Mouse (Mus musculus): ENCODE results near the gene Fam163a. TPM values are rescaled to one million over a fixed set of nuclear protein-coding genes. Genes with fewer than 3 reads are reported as not detected.
A peak's percentile ranks its signal among the peaks of the same experiment; 100 is the strongest.

Gene Fam163a
- total and polyA plus RNA-seq, 2 experiments from 2014 or later, result 4.8 to 5.6 TPM

- H3K36me3 ChIP-seq (ENCODE audit: insufficient read depth, low read length), result no peaks in the 10 kb centered on the region
- H3K4me3 ChIP-seq (ENCODE audit: low read depth, low read length), result no peak overlapping the region
- no peaks in the 10 kb centered on the region for H3K9me3 ChIP-seq (ENCODE audit: low read length)
- DNase-seq (ENCODE audit: low spot score), result no peak
- H3K27me3 ChIP-seq (ENCODE audit: insufficient read depth, low read length), result no peaks in the 10 kb centered on the region
- ATAC-seq (ENCODE audit: low FRiP score), result no peak
- 58% methylated on average over 6 of the region's 6 CpGs for WGBS
- H3K4me1 ChIP-seq (ENCODE audit: insufficient read depth, low read length), result no peaks in the 10 kb centered on the region
- no peak for TF ChIP-seq CTCF (IDR thresholded peaks at IDR 0.05)
- no peak overlapping the region for H3K27ac ChIP-seq (ENCODE audit: low read depth, low read length)
- H3K4me2 ChIP-seq (ENCODE audit: low read depth, low read length, poor library complexity, severe bottlenecking), result no peak overlapping the region
- no peak overlapping the region for H3K9ac ChIP-seq (replicated peaks; ENCODE audit: low read length, poor library complexity, severe bottlenecking)
These were observed 36.1 kb downstream of the Fam163a start for GRCm38 (mm10) chr1:156168737-156169136.

GRCm38 (mm10) chr1:156116770-156117169 is 88.1 kb downstream of the Fam163a start:
- H3K27me3 ChIP-seq (ENCODE audit: insufficient read depth, low read length), result no peaks in the 10 kb centered on the region

GRCm38 (mm10) chr1:156113884-156114499 is 90.8 kb downstream of the Fam163a start:
- 85% methylated on average over 8 of the region's 8 CpGs for WGBS
- no peaks in the 10 kb centered on the region for H3K27me3 ChIP-seq (ENCODE audit: insufficient read depth, low read length)
- H3K9ac ChIP-seq (replicated peaks; ENCODE audit: low read length, poor library complexity, severe bottlenecking), result no peak overlapping the region
- H3K27ac ChIP-seq (ENCODE audit: low read depth, low read length), result no peak overlapping the region
- no peaks in the 10 kb centered on the region for H3K9me3 ChIP-seq (ENCODE audit: low read length)
- no peak overlapping the region for H3K4me3 ChIP-seq (ENCODE audit: low read depth, low read length)
- TF ChIP-seq CTCF (IDR thresholded peaks at IDR 0.05), result no peak
- ATAC-seq (ENCODE audit: low FRiP score) (no peak), DNase-seq (ENCODE audit: low spot score) (no peak)
- no peaks in the 10 kb centered on the region for H3K4me1 ChIP-seq (ENCODE audit: insufficient read depth, low read length)
- no peak overlapping the region for H3K4me2 ChIP-seq (ENCODE audit: low read depth, low read length, poor library complexity, severe bottlenecking)
- H3K36me3 ChIP-seq (ENCODE audit: insufficient read depth, low read length), result no peaks in the 10 kb centered on the region

More at GRCm38 (mm10) chr1:156116770-156117169, 88.1 kb downstream of the Fam163a start:
- no peak for TF ChIP-seq CTCF (IDR thresholded peaks at IDR 0.05)
- no peak overlapping the region for H3K4me3 ChIP-seq (ENCODE audit: low read depth, low read length)
- no peak overlapping the region for H3K4me2 ChIP-seq (ENCODE audit: low read depth, low read length, poor library complexity, severe bottlenecking)
- DNase-seq (ENCODE audit: low spot score) (no peak), ATAC-seq (ENCODE audit: low FRiP score) (no peak)
- H3K4me1 ChIP-seq (ENCODE audit: insufficient read depth, low read length), result no peaks in the 10 kb centered on the region
- 77% methylated on average over 3 of the region's 3 CpGs for WGBS
- H3K9ac ChIP-seq (replicated peaks; ENCODE audit: low read length, poor library complexity, severe bottlenecking), result no peak overlapping the region
- no peaks in the 10 kb centered on the region for H3K9me3 ChIP-seq (ENCODE audit: low read length)
- no peaks in the 10 kb centered on the region for H3K36me3 ChIP-seq (ENCODE audit: insufficient read depth, low read length)
- no peak overlapping the region for H3K27ac ChIP-seq (ENCODE audit: low read depth, low read length)

- H3K4me1 ChIP-seq (ENCODE audit: insufficient read depth, low read length), result no peaks in the 10 kb centered on the region
- H3K9me3 ChIP-seq (ENCODE audit: low read length), result no peaks in the 10 kb centered on the region
- DNase-seq (ENCODE audit: low spot score) (no peak), ATAC-seq (ENCODE audit: low FRiP score) (no peak)
- H3K27ac ChIP-seq (ENCODE audit: low read depth, low read length), result no peak overlapping the region
- H3K4me3 ChIP-seq (ENCODE audit: low read depth, low read length), result no peak overlapping the region
- WGBS, result 54% methylated on average over 7 of the region's 7 CpGs
- H3K27me3 ChIP-seq (ENCODE audit: insufficient read depth, low read length), result no peaks in the 10 kb centered on the region
- TF ChIP-seq CTCF (IDR thresholded peaks at IDR 0.05), result no peak
- no peak overlapping the region for H3K9ac ChIP-seq (replicated peaks; ENCODE audit: low read length, poor library complexity, severe bottlenecking)
- H3K36me3 ChIP-seq (ENCODE audit: insufficient read depth, low read length), result no peaks in the 10 kb centered on the region
- H3K4me2 ChIP-seq (ENCODE audit: low read depth, low read length, poor library complexity, severe bottlenecking), result peak overlapping the region; percentile 27; the same call in 1 of the 2 replicates
These were observed 92.7 kb downstream of the Fam163a start for GRCm38 (mm10) chr1:156112142-156112541.

- no peak for TF ChIP-seq CTCF (IDR thresholded peaks at IDR 0.05)
- Histone ChIP-seq H3K36me3 (ENCODE audit: insufficient read depth, low read length) (no peaks in the 10 kb centered on the region), H3K4me2 (ENCODE audit: low read depth, low read length, poor library complexity, severe bottlenecking) (peak overlapping the region; percentile 27), H3K27me3 (ENCODE audit: insufficient read depth, low read length) (no peaks in the 10 kb centered on the region), H3K4me1 (ENCODE audit: insufficient read depth, low read length) (no peaks in the 10 kb centered on the region), H3K9me3 (ENCODE audit: low read length) (no peaks in the 10 kb centered on the region), H3K27ac (ENCODE audit: low read depth, low read length) (no peak overlapping the region), H3K4me3 (ENCODE audit: low read depth, low read length) (no peak overlapping the region), H3K9ac (replicated peaks; ENCODE audit: low read length, poor library complexity, severe bottlenecking) (no peak overlapping the region)
- 24% methylated on average over 12 of the region's 12 CpGs for WGBS
- no peak for DNase-seq (ENCODE audit: low spot score)
- ATAC-seq (ENCODE audit: low FRiP score), result no peak
These were observed 93.1 kb downstream of the Fam163a start for GRCm38 (mm10) chr1:156111728-156112127.

- Histone ChIP-seq H3K9ac (replicated peaks; ENCODE audit: low read length, poor library complexity, severe bottlenecking) (no peak overlapping the region), H3K4me3 (ENCODE audit: low read depth, low read length) (no peak overlapping the region)
These were observed 93.7 kb downstream of the Fam163a start for GRCm38 (mm10) chr1:156111090-156111489.

More at GRCm38 (mm10) chr1:156111090-156111489, 93.7 kb downstream of the Fam163a start:
- 79% methylated on average over 9 of the region's 9 CpGs for WGBS
- DNase-seq (ENCODE audit: low spot score), result no peak
- Histone ChIP-seq H3K4me1 (ENCODE audit: insufficient read depth, low read length) (no peaks in the 10 kb centered on the region), H3K9me3 (ENCODE audit: low read length) (no peaks in the 10 kb centered on the region), H3K27me3 (ENCODE audit: insufficient read depth, low read length) (no peaks in the 10 kb centered on the region), H3K36me3 (ENCODE audit: insufficient read depth, low read length) (no peaks in the 10 kb centered on the region), H3K4me2 (ENCODE audit: low read depth, low read length, poor library complexity, severe bottlenecking) (no peak overlapping the region), H3K27ac (ENCODE audit: low read depth, low read length) (no peak overlapping the region)
- ATAC-seq (ENCODE audit: low FRiP score), result no peak
- TF ChIP-seq CTCF (IDR thresholded peaks at IDR 0.05), result peak; percentile 39
